Mouse (Mus musculus) left cerebral cortex, adult 9 months (tissue): ENCODE data around the gene Tubgcp2.

Experiments used
- DNase-seq, 2 experiments: peaks; one replicate each; pipeline ENCODE4 v3.0.0; 2022; ENCODE audit warnings: low spot score in 2 of 2

Gene Tubgcp2

DNA sequence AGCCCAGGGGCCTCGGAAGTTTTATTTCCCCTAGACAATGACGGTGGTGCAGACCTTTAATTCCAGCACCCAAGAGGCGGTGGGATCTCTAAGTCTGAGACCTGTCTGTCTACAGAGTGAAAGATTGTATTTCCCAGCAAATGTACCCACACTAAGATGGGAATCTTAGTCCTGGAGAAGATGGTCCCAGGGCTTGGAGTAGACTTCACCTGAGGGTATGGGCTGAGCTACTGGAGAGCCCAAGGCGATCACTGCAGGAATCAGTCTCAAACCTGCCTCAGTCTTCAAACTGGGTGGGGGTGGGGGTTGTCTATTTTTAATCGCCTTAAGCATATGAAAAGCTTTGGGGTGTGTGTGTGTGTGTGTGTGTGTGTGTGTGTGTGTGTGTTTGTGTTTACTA, 90.4 kb downstream of the Tubgcp2 start:
- no peak for DNase-seq
